Mouse (Mus musculus): Measurements from ENCODE around the gene Tmem150c.
A peak's percentile ranks its signal among the peaks of the same experiment; 100 is the strongest.

Tmem150c gene

DNA sequence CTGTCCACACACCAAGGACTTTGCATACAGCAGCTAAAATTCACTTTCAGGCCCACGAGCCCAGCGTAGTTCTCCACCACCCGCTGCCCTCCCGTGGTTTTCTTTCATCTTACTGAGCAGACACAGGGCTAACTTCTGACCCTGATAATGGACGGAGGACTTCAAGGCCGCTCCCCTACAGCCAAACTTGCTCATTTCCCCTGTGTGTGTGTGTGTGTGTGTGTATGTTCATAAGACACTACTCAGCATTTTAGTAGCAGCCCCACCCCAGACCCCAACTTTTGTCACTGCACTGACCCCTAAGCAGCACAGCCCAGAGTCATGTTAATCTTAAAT lies at the start of gene Tmem150c:
Tmem150c (minus strand) TSS at position 171 of the 336 bp plus-strand sequence.
- DNase-seq: no peak

DNA sequence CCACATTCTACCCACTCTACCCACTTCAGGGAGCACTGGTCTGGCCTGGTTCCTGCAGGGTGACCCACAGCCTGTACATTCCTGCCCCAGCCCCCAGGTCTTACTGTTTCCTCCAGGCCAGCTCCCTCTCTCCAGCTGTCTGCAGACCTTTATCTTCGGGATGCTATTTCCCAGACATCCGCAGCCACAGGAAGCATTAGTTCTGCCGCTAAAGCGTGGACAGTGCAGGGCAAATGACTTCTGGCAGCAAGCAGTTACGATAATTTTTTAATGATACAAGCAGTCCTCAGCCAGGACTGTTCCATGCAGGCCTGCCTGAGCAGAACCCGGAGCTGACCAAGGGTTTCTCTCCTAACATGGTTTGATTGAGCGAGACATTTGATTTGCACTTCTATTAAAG lies 49.5 kb upstream of the Tmem150c start:
- no peak for DNase-seq

DNA sequence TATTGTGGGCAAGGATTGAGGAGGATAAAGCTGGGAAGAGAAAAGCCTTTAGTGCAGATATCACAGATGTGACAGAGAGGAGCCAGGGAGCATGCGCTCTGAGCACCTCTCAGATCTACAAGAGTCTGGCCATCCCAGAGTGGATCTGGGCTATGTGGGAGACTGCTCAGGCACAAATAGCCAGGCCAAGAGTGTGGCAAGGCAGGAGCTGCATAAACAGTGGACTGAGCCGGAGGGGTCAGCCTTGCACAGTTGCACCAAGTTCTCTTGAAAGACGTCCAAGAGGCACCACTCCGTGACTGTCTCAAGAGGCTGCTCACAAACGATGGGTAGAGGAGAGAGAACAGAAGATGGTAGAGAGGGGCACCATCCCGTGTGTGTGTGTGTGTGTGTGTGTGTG lies 47.1 kb upstream of the Tmem150c start:
- no peak for DNase-seq

DNA sequence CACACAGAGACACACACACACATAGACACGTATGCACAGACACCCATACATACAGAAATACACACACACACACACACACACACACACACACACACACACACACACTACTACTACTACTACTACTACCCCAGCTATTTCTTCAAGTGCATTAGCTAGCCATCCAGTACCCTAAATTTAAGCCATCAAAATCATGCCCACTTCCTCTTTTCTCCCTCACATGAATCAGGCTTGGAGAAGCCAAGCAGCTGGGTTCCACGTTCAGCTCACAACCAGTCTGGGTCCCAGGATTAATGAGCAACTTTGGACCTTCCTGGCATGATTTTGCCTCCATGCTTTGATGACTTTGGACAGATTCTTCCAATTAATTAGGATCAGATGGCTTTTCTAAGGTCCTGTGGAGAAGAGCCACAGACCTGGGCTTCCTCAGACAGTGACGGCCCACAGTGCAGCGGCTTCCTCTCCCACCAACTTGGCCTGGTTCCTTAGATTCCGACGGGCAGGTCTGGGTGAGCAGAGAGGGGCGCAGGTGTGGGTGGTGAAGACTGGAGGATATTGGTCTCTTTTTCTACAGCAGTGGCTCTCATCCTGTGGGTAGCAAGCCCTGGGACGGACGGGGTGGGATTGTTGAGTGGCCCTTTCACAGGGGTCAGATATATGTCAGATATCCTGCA lies 46.0 kb upstream of the Tmem150c start:
- peak; percentile 59 to 63 for DNase-seq

DNA sequence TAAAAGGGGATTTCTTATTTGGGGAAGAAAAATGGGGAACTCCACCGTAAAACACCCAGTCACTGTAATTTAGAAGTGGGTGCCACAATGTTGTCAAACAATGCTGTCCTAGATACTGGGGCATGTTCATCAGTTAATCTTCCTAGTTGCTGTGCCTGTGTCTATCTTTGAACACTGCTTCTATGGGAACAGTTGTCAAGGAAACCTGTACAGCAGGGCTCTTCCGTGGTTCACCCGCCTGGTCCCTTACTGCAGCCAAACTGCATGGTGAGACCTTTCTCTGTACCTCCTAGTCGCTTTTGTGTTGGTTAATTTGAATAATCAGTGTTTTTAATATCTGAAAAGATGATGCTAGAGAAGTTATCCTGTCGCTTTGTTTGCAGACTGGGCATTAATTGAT lies 41.2 kb upstream of the Tmem150c start:
- peak; percentile 66 to 71 for DNase-seq

DNA sequence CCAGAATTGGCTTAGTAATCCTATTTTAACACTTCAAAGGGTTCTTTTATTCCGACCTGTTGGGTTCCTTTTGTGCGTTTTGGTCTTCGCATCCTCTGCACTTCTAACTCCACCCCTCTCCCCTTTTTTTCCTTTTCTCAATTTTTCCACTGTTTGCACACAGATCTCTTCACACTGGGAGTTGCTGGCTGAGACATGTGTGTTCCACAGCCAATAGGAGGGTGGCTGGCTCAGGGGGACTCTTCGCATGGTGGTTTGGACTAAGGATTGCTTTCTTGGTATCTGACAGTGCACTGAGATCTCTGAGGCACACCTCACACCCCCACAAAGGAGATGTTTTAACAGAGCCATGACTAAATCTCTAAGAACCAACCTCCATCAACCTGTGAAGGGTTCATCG lies 40.7 kb upstream of the Tmem150c start:
- DNase-seq: peak; percentile 46 to 53

DNA sequence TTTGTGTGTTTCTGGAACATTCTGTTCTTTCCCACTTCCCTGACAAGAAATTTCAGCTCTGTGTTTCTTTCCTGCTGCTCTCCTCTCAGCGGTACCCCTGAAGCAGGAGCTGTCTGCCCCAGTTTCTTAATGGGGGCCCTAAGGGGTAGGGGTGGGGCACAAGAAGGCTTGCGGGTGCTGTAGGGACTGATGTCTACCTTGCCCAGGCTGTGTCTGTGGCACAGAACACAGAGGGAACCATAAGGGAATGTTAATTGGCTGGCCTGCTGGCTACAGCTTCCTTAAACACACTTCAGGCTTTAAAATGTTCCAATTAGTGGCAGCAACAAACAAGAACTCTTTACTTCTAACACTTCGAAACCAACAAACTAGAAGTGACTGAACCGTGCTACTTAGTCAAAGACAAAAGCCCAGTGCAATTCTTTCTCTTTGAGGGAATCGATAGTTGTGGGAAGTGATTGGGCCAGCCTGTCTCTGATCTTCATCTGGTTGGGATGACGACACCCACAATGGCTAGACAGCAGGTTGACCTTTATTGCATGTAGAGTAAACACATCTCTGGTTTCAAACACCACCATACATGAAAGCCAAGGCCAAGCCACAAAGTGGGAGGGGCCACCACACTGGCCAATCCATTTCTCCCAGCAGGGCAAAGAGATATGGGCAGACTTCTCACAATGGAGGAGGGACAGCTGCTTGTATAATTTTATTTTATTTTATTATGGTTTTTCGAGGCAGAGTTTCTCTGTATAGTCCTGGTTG lies 39.7 kb upstream of the Tmem150c start:
- DNase-seq: no peak

DNA sequence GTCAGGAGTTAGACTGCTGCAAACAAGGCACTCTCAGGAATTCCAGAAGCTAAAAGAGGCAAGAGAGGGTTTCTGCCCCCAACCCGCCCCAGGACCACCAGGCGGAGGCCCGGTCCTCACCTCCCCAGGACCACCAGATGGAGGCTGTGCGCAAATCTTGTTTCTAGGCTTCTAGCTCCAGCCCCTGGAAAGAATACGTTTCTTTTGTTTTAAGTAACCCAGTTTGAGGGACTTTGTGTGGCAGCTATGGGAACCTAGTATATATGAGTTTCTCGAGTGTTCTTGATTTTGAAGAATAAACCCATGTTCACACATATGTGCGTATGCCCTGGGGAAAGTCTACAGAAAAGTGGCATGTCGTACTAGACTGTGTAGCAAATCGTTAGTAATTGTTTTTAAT lies 37.9 kb upstream of the Tmem150c start:
- no peak for DNase-seq

DNA sequence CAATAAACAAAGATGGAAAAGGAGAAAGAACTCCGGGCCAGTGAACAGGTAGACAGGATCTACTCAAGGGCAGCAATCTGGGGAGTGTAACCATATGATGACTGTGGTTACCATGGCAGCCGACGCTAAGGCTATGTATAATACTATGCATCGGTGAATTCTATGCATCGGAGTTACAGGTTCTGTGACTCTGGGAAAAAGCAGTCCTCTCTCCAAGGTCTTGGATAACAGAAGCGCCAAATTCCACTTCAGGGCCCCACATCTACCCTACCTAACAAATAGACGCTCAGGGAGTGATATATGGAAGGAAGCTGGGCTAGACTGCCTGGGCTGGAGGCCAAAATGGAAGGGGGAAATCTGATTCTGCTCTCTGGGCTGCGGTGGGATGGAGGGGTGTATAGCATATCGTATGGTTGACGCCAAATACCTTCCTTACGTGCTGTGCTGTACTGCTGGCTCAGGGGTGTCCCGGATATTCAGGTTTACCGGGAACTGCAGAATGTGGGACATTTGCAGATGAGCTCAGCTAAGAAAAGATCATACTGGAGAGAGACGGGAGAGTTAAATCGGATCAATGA lies 37.3 kb upstream of the Tmem150c start:
- DNase-seq: no peak

DNA sequence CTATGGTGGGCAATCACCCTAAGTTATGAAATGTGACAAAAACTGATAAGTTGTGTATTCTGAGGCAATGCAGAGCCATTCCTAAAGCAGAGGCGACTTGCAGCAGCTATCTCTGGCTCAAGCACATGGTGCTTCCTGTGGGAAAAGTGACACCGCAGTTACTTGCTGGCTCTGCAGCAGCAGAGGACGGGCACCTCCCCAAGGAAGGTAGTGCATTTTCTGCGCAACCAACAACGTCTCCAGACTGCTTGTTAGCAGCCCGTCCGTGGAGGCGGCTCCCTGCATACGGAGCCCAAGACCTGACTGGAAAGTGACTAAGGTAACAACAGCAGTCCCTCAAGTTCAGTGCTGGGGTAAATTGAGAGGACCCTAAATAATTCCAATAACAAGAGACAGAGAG lies 36.8 kb upstream of the Tmem150c start:
- no peak for DNase-seq

DNA sequence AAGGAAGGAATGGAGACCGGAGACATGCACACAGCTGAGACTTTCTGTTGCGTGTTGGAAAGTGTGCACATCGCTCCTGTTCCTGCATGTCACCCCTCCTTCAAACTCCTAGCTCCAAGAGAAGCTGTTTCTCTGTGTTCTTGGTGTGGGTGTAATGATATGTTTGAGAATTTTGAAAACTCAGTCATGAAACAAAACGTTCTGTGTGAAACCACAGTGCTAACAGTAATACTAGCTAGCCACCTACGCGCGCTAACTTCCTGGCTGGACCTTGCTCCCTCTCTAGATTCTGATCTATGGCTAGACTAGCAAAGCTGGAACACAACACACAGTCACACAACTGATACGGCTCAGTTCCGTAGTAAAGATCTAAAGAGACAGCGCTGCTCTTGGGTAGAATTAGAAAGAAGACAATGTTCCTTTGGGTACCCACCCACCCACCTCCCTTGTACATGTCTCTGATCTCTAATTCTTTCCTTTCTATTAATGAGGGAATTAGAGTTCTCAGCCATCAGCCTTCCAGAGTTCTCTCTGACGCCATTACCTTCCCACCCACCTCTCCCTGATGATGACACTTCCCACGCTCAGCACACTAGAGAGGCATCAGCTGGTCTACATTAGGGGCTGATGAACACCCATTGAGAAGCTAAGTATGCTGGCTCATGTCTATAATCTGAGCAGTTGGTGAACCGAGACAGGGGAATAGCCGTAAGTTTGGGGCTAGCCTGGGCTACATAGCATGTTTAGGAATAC lies 32.0 kb upstream of the Tmem150c start:
- no peak for DNase-seq

DNA sequence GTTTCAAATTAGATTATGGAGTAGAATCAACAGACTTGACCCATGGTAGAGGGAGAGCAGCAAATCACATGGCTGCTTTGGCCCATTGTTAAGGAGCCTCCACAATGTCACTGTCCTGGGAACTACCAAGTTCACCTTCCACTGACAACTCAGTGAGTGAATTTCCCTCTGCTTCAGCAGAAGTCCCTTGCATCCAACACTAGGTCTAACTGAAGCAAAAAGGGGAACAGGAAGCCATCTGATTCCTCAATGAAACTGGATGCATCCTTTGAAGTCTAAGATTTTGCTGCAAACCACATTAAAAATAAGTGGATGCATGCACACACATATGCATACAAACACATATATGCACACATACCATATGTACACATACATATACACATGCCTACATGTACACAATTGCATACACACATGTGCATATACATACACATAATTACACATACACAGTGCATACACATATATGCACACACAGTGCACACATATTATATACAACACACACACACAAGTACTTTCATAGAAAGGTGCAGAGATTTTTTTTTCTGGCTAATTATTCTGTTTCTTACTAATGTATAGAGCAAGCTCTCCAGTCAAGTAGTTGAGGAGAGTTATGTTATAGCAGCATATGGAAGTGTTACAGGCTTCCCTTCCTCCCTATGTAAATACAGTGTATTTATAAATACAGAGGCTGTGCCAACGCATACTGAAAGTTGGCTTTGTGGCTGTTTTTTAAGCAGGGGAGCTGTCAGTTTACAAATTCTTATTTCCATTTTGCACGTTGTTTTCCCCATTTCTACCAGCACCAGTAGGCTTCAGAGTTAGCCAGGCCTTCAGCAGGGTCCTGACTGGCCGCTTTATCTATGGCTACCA lies 27.7 kb upstream of the Tmem150c start:
- DNase-seq: no peak

DNA sequence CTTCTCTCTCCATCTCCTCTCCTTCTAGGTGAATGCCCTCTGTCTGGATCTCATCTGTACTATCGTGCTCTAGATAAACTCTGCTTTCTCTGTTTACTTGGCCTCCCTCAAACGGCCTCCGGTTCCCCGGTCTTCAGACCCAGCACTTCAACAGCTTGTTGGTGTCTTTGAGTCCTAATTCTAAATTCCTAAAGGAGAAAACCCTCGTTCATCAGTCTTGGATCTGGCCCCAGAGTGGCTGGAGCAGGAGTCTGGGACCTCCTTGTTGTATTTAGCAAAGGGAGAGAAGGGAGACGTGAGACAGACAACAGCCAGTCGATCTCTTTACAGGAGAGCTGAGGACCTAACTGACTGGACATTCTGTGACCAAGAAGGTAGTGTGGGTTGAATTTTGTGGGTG lies 27.0 kb upstream of the Tmem150c start:
- DNase-seq: no peak

DNA sequence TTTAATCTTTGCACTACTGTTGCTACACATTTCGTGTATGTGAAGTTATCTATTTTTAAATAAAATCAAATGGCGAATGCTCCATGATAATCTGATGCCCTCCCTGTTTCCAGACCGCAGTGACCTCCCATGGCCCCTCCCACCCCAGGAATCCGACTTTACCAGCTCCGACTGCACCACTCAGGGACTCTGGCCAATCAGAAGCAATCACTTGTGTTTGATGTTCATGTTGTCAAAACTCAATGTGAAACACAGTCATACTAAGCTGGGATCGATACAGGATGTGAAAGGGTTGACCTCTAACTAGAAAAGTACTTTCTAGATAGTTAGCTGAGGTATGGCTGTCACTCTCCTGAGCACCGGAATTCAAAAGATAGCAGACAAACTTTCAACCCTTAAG lies 26.3 kb upstream of the Tmem150c start:
- no peak for DNase-seq

DNA sequence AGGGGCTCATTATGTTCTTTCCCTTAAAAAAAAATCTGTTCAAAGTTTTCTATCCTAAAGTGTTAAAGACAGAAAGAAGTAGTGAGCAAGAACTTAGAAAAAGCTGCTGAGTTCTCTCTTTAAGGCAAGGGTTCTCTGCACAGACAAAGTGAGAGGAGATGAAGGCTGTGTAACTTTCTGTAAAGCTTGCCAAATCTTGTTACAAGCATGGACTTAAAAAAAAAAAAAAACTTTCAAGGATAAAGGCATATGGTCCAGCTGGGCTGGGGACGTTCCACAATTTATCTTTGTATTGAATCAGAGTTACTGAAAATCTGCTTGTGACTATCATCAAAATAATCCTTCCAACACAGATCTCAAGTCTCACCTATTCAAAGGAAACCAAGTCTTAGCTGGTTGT lies 21.4 kb upstream of the Tmem150c start:
- DNase-seq: no peak

DNA sequence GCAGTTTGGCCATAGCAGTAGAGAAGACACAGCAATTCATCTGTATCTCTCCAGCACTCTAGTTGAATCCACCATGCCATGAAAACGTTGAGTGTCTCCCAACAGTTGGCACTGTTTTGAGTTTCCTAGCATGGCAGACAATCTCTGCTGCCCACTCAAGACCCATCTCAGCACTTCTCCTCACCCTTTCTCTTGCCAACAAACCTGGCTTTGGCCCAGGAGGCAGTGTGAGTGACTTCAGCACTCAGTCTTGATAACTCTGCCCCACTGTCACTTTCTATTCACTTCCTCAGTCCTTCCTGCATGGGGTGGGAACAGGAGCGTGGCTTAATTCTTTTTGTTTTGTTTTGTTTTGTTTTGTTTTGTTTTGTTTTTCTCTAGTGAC lies 19.2 kb upstream of the Tmem150c start:
- peak; percentile 46 to 66 for DNase-seq

DNA sequence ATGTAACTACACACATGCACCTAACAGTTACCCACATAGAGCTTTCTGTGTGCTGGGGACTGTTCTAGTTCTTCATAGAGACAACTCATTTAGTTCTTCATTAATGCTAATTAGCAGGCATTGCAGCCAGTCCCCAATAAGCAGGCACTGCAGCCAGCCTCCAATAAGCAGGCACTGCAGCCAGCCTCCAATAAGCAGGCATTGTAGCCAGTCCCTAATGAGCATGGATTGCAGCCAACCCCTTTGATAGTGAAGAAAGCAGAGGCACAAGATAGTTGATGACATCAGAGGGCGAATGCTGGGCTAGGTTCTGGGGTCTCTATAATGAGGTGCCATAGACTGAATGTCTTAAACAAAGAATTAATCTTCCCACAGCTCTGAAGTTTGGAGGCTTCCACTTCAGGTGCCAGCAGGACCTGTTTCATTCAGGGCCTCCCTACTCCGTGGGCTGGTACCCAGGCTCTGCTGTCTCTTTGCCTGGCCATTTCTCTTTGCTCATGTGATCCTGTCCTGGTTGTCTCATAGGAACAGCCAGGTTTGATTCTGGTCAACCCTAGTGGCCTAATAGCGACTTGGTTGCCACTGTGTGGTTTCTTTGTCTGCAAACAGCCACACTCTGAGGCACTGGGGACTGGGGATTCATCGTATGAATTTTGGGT lies 18.6 kb upstream of the Tmem150c start:
- DNase-seq: peak; percentile 63 to 71

DNA sequence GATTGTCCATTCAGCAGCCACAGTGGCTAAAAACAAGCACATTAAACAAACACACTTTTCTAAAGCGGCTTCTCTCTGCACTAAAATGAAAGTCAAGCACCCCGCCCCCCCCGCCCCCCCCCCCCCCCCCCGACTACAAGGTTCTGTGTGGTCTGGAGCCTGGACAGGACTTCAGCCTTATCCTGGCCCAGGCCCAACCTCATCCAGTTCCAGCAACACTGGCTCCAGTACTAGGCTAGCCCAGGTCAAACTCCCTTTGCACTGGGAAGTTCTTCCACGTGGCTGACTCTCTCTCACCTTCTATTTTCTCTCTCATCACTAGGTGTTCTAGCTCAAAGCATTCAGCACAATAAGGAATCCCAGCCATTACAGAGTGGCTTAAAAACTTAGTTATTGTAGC lies 17.9 kb upstream of the Tmem150c start:
- DNase-seq: no peak

DNA sequence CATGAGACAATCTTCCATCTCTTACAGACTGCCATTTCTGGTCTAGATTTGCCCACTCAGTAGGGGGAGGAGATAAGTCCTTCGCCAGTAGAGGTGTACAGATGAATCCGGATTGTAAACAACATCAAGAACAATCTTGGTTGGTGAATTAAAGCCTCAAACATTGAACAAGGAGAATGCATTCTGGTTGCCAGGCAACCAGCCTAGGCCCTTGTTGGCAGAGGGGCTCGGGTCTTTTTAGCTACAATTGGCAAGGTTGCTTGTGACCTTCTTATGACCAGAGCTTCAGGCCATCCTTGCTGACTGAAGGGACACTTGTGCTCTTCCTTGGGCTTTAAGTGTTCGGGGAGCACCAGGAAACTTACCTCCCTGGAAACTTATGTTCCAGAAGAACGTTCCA lies 16.5 kb upstream of the Tmem150c start:
- DNase-seq: no peak

DNA sequence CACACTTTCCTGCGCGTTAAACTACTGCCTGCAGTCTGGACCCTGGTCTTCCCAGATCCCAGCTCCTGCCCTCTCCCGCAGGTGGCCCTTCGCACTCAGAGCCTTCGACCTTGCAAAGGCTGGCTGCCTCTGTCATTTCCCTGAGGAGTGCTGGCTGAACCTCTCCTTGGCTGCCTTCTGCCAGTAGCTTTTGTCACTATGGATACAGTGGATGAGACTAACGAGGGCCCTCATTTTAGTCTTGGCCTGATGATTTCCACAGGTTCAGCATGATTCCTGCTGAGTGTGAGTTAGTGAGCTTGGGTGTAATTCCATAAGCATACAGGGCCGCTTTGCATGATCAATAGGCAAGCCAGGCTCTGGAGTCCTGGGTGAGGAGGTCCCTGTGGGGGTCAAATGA lies 16.0 kb upstream of the Tmem150c start:
- DNase-seq: peak; percentile 43 to 49

DNA sequence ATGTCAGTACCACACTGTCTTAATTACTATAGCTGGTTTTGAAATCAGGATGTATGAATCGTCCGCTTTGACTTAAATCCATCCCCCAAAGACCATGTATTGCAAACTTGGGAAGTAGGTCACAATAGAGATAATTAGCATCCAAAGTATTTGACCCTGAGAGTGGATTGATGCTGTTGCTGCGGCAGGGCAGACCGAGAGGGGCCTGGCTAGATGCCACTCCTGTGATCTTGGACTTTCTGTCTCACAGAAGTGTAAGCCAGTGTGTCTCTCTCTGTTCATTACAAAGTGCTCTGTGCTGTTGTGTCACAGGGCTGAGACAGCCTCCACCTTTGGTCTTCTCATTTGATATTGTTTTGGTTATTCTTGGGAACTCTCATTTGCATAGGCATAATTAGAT lies 12.5 kb upstream of the Tmem150c start:
- DNase-seq: no peak
